Mouse (Mus musculus): ENCODE results near the gene S100pbp.

The S100pbp gene

GRCm38 (mm10) chr4:129151276-129151811, 38.2 kb downstream of the S100pbp start:
- DNase-seq (ENCODE audit: low spot score in 2 of 2): no peak

- no peak for DNase-seq (ENCODE audit: low spot score in 2 of 2)
These were observed 40.2 kb downstream of the S100pbp start for GRCm38 (mm10) chr4:129149321-129149720.

- no peak for DNase-seq (ENCODE audit: low spot score in 2 of 2)
These were observed 41.9 kb downstream of the S100pbp start for GRCm38 (mm10) chr4:129147552-129148103.

- DNase-seq (ENCODE audit: low spot score in 2 of 2): no peak
These were observed 43.1 kb downstream of the S100pbp start for GRCm38 (mm10) chr4:129146392-129146791.

GRCm38 (mm10) chr4:129145943-129146342, 43.6 kb downstream of the S100pbp start:
- no peak for DNase-seq (ENCODE audit: low spot score in 2 of 2)

- no peak for DNase-seq (ENCODE audit: low spot score in 2 of 2)
These were observed 44.1 kb downstream of the S100pbp start for GRCm38 (mm10) chr4:129145411-129145810.

GRCm38 (mm10) chr4:129144401-129145367, 44.8 kb downstream of the S100pbp start:
- no peak for DNase-seq (ENCODE audit: low spot score in 2 of 2)

- DNase-seq (ENCODE audit: low spot score in 2 of 2): no peak
These were observed 46.0 kb downstream of the S100pbp start for GRCm38 (mm10) chr4:129143509-129143908.

- DNase-seq (ENCODE audit: low spot score in 2 of 2): no peak
These were observed 47.0 kb downstream of the S100pbp start for GRCm38 (mm10) chr4:129142439-129143045.

GRCm38 (mm10) chr4:129141560-129142438, 47.7 kb downstream of the S100pbp start:
- no peak for DNase-seq (ENCODE audit: low spot score in 2 of 2)

GRCm38 (mm10) chr4:129140808-129141207, 48.7 kb downstream of the S100pbp start:
- no peak for DNase-seq (ENCODE audit: low spot score in 2 of 2)

- DNase-seq (ENCODE audit: low spot score in 2 of 2): no peak
These were observed 49.9 kb downstream of the S100pbp start for GRCm38 (mm10) chr4:129139642-129140041.

GRCm38 (mm10) chr4:129137392-129138321, 51.9 kb downstream of the S100pbp start:
- no peak for DNase-seq (ENCODE audit: low spot score in 2 of 2)

GRCm38 (mm10) chr4:129136579-129137391, 52.7 kb downstream of the S100pbp start, which contains the start of gene Fndc5:
TSS of gene Fndc5 (plus strand) at chr4:129136999.
- no peak for DNase-seq (ENCODE audit: low spot score in 2 of 2)

GRCm38 (mm10) chr4:129136189-129136578, 53.3 kb downstream of the S100pbp start:
- no peak for DNase-seq (ENCODE audit: low spot score in 2 of 2)

- DNase-seq (ENCODE audit: low spot score in 2 of 2): no peak
These were observed 53.9 kb downstream of the S100pbp start for GRCm38 (mm10) chr4:129135637-129136036.

GRCm38 (mm10) chr4:129134799-129135585, 54.5 kb downstream of the S100pbp start:
- DNase-seq (ENCODE audit: low spot score in 2 of 2): peak; percentile 44 to 80

GRCm38 (mm10) chr4:129130755-129131303, 58.7 kb downstream of the S100pbp start:
- peak; percentile 29 to 30 for DNase-seq (ENCODE audit: low spot score in 2 of 2)

Data from thymus, postnatal 10 days (tissue).